Mouse (Mus musculus) gastrocnemius, postnatal 10 days (tissue): ENCODE results near the gene Calhm3. TPM values are rescaled to one million over a fixed set of nuclear protein-coding genes. Genes with fewer than 3 reads are reported as not detected.
A peak's percentile ranks its signal among the peaks of the same experiment; 100 is the strongest.
"Not testable (repeated sequence)": the region's sequence is repeated elsewhere in the genome, so short reads cannot be mapped to it uniquely, and the experiment has no call there.

ENCODE experiments used
- DNase-seq: peaks from one replicate; pipeline ENCODE4 v3.0.0; 2021; ENCODE audit warnings: mixed read lengths
- total RNA-seq, 2 experiments: library from RNA; stranded (reverse); gene quantifications; 2 replicates each; pipeline ENCODE4 v1.2.3; 2021

Gene Calhm3
- total RNA-seq, 2 experiments from 2014 or later, result not detected

DNA sequence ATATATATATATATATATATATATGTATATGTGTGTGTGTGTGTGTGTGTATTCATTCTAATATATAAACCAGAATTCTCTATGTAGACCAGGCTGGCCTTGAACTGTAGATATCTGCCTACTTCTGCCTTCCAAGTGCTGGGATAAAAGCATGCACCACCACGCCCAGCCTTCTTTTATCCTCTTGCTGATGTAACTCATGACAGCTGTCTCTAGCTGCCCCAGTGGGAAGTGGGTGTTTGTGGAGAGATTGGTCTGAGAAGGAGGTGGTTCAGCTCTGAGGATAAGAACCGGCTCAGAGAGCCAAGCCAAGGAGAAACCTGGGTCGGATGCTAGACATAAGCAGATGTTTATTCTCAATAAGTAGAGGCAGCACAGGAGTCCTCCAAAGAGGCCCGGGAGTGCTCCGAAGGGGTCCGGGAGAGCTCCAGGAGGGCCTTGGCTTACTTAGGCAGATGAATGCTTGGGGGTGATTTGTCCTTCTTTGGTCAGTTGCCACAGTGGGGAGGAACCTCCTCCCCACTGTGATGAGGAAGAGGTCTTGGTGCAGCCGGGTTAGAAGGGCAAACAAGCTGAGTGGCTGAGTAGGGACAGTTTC is 10.2 kb upstream of the Calhm3 start:
- DNase-seq, result no peak

DNA sequence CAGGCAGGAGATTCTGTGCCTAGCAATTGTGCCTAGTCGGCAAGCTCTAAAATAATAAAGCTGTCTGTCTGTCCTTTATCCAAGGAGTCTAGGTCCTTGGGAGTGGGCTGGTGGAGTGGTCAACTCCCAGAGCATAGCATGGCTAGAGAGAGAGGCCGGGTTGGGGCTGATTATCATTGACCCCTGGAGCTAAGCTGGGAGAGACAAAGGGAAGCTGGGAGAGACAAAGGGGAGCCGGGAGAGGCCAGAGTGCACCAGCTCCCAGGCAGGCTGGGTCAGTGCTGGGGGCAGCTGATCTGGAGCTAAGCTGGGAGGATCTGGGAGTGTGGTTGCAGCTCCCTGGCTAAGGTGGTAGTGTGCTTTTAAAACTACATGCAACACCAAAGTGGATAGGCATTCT is 9.2 kb upstream of the Calhm3 start:
- no peak for DNase-seq

DNA sequence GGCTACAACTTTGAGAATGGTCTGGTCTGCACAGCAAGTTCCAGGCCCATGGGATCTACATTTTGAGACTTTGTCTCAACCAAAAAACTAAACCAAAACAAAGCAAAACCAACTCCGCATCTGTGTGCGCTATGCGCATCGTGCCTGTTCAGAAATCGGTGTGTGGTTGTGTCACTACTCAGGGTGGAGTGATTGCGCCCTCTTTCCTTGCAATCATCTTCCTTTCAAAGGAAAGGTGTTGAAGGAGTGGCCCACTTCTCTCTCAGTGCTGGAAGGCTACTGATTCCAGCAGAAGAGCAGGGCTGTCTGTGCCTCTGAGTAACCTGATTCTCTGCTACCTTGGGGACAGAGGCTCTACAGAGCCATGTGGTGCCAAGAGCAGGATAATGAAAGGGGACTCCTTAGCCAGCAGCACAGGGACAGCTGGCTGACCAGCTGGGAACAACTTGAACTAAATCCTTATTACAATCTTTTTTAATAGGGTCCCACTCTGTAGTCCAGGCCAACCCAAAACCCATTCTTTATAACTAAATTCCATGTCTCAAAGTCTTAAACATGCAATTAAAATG is 5.7 kb upstream of the Calhm3 start:
- DNase-seq, result no peak

DNA sequence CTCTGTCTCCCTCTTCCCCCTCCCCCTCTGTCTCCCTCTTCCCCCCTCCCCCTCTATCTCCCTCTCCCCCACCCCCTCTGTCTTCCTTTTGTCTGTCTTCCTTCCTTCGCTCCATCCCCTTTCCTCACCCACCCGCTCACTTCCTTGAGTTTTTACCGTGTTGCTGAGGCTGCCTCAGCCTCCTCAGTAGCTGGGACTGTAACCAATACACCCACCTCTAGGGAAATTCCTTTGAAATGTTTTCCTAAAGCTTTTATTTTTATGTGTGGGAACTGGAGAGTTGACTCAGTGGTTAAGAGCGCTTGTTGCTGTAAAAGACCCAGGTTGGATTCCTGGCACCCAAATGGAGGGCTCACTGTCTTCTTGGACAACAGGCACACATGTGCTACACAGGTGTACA is 4.1 kb upstream of the Calhm3 start:
- no peak for DNase-seq

DNA sequence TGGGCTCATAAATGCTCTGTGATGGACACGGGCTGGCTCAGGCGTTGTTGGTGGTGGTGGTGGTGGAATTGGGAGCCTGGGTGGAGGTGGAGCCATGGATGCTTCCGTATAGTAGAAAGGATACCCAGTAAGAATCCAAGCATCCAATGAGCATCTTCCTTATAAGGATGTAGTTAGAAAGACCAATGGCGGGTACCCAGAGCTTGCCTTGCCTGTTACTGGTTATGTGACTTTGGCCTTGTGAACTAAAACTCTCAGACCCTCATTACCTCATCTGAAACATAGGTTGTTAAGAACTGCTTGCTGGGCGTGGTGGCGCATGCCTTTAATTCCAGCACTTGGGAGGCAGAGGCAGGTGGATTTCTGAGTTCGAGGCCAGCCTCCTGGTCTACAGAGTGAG is 3.8 kb downstream of the Calhm3 start:
- DNase-seq, result no peak

DNA sequence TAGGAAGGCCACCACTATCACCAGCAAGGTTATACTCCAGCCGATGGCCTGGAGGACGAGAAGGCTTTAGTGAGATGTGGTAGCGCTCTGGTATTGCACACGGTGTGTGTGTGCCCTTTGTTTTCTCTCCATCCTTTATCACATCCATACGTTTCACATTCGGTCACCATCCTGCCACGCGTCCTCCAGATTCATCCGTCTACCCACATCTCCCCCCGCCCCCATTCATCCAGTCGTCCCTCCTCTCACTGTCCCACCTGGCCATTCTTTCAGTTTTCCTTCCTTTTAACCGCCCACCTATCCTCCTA is 5.5 kb downstream of the Calhm3 start:
- no peak for DNase-seq

DNA sequence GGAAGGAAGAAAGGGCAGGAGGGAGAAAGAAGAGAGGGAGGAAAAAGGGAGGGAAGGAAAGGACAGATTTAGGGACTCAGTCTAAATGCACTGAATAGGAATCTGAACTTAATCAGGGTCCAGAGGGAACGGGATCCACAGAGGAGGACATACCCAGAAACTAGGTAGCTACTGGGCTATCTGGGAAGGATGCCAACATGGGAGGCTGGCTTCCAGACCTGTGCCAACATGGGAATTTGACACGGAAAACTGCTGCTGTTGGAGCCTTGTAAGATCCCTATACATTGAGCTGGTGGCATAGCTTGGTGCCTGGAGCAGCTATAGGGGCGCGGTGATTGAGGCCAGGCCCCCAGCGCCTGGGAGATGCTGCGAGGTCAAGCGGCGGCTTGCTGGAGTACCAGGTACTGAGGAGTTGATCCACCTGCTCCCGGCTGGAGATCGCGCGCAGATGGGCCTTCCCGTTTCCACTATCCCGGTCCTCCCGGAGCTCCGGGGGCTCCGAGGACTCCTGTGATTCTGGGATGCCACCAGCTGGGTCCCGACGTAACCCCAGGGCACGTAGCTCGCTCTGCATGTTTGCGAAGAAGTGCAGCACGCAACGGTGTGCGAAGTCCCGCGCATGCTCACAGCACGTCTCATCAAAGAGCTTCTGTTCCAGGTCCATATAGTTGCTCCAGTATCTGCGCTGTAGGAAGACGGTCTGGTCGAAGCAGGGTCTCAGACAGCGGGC is 6.1 kb downstream of the Calhm3 start:
- DNase-seq, result no peak

DNA sequence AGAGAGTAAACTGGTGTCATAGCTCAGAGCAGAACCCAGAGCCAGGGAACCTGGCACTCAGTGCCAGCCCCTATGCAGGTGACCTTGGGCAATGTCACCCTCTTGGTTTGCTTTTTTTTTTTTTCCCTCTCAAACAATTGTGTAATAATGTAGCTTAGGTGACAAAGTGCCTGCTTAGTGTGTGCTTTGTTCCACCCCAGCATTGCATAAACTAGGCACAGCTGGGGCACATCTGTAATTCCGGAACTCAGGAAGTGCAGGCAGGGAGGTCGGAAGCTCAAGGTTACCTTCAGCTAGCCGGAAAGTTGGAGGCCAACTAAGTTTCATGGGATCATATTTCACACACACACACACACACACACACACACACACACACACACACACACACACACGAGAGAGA is 7.7 kb downstream of the Calhm3 start:
- no peak for DNase-seq

DNA sequence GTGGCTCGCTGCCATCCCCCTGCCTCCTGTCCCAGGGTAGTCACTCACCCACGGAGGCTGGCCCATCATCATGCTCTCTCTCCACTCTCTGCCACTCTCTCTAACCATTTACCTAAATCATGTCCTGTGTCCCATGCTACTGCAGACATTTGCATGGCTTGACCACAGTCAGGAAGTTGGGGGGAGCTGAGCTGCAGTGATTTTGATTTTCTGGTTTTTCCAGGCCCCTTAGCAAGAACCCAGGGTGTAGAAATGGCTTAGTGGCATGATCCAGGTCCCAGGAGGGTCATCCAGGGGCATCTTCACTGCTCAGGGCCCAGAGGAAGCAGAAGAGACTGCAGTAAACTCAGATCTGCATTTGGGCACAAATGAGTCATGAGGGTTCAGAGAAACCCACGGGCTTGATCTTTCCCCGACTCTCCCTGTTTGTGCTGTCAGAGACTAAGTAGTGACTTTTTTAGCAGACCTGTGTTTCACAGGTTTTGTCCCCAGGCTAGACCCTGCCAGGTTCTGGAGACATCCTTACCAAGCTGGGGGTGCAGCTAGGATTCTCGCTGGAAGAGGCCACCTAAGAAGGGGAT is 9.2 kb downstream of the Calhm3 start:
- no peak for DNase-seq

DNA sequence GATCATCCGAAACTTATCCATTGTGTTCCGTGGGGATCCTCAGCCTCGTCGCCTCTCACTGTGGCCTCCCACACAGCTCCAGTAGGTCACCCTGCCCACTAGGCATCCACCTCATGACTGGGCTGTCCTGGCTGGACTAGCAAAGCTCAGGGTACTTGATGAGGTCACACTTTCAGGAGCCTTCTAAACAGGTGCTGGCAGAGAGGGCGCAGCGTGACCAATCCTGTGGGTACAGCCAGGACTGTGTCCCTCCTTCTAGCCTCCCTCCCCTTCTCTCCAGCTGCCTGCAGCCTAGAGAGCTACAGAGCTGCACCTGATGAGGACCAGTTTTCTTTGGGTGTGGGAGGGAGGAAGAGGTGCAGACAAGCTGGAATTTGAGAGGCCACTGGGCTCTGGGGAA is 13.4 kb downstream of the Calhm3 start, which contains the start of gene Calhm1:
Gene Calhm1 (minus strand): TSS at position 101 of the 400 bp plus-strand sequence.
- no peak for DNase-seq

DNA sequence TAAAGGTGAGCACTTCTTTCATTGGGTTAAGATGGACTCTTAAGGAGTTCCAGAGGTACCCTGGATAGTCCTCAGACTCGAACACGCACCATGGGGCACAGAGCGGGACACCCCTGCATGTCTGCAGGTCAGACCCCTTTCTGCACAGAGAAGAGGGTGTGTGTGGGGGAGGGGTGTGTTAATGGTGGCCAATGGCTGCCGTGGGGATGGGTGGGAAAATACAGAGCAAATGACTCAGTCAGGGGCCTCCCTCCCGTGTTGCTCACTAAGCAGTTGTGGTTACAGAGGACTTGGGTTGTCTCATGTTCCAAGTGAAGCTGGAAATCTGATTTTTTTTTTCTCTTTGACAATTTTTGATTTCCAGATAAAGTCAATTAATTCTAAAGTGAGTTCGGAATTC is 15.1 kb downstream of the Calhm3 start:
- DNase-seq, result no peak

DNA sequence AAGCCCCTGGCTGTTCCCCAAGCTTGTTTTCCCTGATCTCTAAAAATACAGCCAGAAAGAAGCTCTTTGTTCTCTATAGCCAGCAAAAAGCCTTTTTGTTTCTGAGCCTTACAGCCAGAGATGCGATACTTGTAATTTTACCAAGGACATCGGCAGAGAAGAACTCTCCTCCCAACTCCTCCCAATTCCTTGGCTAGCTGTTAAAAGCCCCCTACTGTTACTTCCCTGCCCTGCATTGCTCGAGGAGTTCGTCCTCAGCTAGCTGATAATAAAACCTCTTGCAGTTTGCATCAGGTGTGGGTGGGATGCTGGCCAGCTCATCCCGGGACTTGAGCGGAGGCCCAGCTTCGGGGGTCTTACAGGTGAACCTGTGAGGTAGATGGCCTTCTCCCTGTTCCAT is 18.0 kb downstream of the Calhm3 start:
- DNase-seq, result not testable (repeated sequence)

DNA sequence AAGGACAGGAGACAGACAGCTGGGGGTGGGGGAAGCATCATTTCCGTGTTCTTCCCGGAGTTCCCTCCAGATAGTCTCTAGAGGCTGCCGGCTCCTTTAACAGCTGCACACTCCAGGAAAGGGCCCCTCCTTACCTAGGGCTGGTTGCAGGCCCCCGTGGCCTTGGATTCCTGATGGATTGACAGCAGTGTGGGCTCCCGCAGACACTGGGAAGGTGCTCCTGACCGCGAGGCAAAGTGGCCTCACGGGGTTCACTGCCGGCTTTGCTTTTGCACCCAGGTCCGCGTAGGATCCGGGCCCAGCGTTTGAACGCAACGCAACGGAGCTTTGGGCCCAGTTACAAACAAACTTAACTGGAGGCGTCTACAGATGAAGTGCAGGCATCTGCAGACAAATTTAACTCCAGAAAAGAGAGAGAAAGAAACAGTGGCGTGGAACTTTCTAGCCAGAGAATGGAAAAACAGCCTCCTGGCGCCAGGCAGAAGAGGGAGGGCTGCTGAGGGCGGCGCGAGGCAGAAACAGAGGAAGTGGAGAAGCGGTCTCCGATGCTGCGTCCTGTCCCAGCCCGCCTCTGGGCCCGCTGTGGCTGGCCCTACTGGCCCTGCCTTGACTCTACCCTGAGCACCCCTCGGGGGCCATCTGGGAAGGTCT is 19.7 kb downstream of the Calhm3 start, which contains the start of gene Calhm2:
Gene Calhm2 (minus strand): TSS at position 524 of the 651 bp plus-strand sequence.
- DNase-seq, result peak; percentile 65

DNA sequence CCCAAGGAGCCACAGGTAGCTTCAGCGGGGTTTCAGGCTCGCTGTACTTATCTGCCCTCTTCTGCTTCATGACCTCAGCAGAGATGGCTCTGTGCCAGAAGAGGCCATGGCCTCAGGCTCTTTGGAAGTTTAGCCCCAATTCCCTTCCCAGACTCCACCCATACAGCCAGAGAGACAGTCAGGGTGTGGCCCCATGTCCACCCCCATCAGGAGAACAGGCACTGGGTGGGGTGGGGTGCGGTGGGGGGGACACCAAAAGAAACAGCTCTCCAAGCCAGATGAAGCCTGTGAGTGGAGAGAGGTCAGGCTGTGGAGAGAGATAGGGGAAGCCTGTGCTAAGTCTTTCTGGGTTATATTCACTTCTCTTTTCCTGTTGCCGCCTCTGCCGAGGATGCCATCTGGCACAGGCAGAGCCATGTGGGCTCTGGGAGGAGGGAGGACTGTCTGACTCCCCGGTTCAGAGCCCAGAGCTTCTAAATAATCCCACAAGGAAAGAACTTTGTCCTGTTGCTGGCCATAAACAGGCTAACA is 20.4 kb downstream of the Calhm3 start:
- peak; percentile 57 for DNase-seq

DNA sequence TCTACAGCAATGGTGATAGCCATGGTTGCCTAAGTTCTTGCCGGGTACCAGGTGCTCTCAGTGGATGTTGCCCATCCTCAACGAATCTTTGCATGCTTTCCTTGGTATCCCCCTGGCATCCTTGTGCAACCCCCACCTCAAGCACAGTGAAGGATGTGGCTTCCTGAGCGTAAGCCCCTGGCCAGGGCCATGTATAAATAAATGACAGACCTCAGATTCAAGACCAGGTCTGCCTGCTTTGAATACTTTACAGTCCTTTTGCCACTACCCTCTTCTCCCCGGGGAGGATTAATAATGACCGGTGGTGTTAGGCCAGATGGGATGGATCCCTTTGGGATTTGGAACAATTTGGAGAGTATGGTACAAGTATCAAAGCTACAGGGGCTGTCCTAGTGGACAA is 21.4 kb downstream of the Calhm3 start:
- DNase-seq, result no peak

DNA sequence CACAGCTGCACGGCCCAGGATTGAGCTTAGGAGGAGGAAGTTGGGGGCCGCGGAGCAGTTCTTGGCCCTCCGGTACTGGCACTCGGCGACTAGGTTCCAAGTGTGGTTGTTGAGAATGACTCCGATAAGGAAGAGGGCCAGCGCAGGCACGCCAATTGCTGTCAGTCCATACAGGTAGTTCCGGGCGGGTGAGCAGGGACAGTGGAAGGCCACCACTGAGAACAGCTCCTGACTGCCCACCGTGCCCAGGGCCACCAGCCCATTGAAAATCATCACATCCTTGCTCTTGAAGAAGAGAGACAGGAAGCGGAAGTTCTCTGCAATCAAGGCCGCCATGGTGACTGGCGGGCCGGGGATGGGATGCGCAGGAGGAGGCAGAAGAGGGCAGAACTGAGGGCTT is 22.0 kb downstream of the Calhm3 start:
- DNase-seq, result no peak

DNA sequence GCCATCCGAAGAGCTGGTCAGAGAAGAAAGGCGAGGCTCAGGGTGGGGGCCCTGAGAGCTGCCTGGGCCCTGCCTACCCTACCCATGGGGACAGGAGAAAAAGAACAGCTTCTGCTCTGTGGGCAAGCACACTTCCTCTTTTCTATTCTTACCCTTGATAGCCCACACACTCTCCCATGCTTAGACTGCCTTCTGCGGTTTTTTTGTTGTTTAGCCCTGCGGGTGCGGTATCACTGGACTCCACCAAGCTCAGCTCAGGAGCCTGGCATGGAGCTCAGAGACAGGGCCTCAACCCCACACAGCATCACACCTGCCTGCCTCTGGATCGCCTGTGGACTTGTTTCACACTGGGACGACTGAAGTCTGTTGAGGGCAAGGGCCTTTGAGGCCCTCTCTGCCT is 24.4 kb downstream of the Calhm3 start:
- no peak for DNase-seq

DNA sequence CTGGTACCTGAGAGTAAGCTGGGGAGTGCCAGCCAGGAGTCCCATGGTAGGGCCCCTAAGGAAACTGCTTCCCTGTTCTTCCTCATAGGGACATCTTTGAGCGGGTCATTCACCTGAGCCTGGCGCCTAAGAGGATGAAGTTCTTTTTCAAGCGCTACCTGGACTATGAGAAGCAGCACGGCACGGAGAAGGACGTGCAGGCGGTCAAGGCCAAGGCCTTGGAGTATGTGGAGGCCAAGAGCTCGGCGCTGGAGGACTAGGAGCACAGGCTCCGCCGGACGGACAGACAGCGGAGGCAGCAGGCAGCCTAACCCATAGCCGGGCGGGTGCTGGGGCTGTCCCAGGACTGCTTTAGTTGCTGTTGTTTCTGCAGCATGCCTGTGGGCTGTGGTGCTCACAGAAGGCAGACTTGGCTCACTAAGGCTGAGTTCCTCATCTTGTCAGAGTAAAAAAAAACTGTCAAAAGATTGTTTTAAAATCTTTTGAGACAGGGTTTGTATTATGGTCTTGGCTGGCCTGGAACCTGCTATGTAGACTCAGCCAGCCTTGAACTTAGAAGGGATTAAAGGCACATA is 26.9 kb downstream of the Calhm3 start:
- DNase-seq, result no peak

DNA sequence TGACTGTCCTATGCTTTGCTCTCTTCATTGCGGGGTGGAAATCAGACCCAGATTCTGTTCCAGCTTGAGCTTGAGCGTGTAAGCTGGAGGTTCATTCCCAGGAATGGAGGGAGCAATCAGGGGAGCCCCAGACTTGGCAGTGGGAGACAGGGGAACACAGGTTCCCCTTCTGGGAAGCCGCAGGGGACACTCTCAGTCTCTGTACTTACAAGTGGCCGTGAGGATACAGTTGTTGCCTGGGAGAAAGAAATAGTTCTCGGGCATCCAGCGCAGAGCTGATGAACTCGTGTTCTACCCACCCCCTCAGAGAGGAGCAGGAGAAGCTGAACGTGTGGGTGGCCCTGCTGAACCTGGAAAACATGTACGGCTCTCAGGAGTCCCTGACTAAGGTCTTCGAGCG is 28.7 kb downstream of the Calhm3 start:
- no peak for DNase-seq

DNA sequence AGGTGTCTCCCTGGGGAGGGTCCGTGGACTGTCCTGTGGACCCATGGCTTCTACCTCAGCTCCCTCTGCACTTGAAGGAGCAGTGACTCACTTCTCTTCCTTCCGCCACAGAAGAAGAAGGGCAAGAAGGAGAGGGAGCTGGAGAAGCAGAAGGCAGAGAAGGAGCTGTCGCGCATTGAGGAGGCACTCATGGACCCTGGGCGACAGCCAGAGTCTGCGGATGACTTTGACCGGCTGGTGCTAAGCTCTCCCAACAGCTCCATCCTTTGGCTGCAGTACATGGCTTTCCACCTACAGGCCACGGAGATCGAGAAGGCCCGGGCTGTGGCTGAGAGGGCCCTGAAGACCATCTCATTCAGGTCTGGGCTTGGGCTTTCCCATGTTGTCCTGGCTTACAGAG is 29.4 kb downstream of the Calhm3 start:
- DNase-seq, result no peak

DNA sequence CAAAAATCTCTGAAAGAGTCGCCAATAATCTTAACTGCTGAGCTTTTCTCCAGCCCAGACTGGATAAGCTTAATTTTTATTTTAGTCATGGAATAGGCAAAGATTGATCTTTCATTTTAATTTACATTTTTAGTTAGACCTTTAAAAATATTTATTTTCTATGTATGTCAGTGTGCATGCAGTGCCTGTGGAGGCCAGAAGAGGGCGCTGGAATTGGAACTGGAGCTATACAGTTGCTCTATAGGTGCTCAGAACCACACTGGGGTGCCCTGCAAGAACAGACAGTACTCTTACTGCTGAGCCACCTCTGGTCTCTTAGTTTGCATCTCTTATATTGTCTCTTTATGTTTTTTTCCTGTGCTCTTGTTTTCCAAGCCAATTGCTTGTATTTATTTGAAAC is 34.8 kb downstream of the Calhm3 start:
- DNase-seq, result peak; percentile 39

DNA sequence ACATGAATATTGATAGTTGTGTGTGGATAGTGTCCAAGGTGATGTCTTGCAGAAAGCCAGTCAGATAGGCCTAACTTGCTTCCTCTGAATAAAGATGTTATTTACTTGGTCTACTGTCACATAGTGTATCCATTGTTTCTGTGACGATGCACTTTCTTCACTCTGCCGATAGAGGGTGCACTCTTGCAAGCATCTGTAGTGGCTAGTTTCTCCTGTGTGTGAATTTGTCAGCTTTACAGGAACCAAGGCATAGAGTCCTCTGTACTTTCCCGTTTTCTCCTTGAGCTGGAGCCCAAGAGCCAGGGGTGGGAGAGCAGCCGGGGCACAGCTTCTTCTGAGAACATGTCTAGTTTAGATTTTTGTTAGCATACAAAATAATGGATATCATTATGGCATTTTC is 36.5 kb downstream of the Calhm3 start:
- no peak for DNase-seq

DNA sequence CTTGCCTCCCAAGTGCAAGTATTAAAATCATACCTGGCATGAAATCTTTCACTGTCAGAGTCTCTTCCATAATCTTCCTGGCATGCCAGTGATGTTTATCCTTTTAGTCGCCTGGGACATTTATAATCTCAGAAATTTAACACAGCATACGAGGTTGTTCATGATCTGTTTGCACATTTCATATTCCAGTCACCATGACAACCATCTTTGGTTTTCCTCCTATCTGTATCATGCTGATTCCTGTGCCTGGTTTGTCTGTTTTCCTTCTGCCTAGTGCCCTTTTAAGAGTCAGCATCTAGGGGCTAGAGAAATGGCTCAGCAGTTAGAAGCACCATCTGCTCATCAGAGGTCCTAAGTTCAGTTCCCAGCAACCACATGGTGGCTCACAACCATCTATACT is 38.9 kb downstream of the Calhm3 start:
- DNase-seq, result no peak
